Mouse (Mus musculus): Measurements from ENCODE around the gene Hao1. TPM values are rescaled to one million over a fixed set of nuclear protein-coding genes. Genes with fewer than 3 reads are reported as not detected.
A peak's percentile ranks its signal among the peaks of the same experiment; 100 is the strongest.

Hao1 gene
- polyA plus RNA-seq, 1 experiment from 2014 or later = not detected

DNA sequence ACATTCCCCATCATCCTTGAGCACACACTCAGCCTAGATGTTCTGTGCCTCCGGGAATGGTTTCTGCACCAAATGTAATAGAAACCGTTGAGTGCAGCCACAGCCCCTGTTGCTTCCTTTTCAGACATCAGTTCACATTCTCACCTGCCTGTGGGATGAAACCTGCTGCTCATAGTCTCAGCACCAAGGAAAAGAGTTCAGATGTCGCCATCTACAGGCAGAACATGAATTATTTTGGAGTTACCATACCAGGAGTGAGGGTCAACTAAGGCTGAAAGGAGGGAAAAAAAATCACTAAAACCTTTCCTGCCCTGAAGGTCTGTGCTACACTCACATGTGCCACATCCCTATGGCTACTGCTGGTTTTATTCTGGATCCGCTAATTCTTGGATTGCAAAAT lies 71.5 kb downstream of the Hao1 start:
- Histone ChIP-seq H3K27me3 (replicated peaks; ENCODE audit: control insufficient read depth, insufficient read depth, low read length) (no peaks in the 10 kb centered on the region), H3K9ac (ENCODE audit: low read depth, low read length) (no peak overlapping the region), H3K36me3 (ENCODE audit: control insufficient read depth, insufficient read depth, low read length) (no peaks in the 10 kb centered on the region), H3K27ac (ENCODE audit: low read length) (no peak overlapping the region), H3K9me3 (ENCODE audit: control insufficient read depth, low read length) (no peaks in the 10 kb centered on the region), H3K4me1 (ENCODE audit: control insufficient read depth, insufficient read depth, low read length) (no peaks in the 10 kb centered on the region), H3K4me2 (ENCODE audit: low read depth, low read length) (no peak overlapping the region), H3K4me3 (ENCODE audit: low read length) (no peak overlapping the region)
- 40% methylated on average over 4 of the region's 4 CpGs for WGBS
- ATAC-seq = no peak; the same call in 1 of the 2 replicates

DNA sequence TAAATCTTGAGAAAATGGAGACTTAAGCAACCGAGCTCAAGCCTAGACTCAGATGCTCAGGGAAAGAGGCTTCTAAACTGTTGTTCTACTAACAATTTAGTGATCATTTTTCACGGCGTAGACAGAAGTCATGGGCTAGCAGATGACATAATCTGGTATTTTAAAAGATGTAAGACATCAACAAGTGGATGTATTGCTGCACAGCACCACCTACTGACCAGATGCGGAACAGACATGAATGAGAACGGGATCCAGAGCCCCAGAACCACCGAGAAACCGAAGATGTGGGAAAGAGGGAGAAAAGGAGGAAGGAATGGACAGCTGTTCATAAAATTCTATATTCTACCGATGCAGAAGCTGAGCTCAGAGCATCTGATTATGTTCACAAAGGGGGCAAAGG lies 72.4 kb downstream of the Hao1 start:
- Histone ChIP-seq H3K4me2 (ENCODE audit: low read depth, low read length) (no peak overlapping the region), H3K27me3 (replicated peaks; ENCODE audit: control insufficient read depth, insufficient read depth, low read length) (no peaks in the 10 kb centered on the region), H3K4me3 (ENCODE audit: low read length) (no peak overlapping the region), H3K9ac (ENCODE audit: low read depth, low read length) (no peak overlapping the region), H3K36me3 (ENCODE audit: control insufficient read depth, insufficient read depth, low read length) (no peaks in the 10 kb centered on the region), H3K9me3 (ENCODE audit: control insufficient read depth, low read length) (no peaks in the 10 kb centered on the region), H3K4me1 (ENCODE audit: control insufficient read depth, insufficient read depth, low read length) (no peaks in the 10 kb centered on the region), H3K27ac (ENCODE audit: low read length) (no peak overlapping the region)
- 8% methylated on average over 8 of the region's 8 CpGs for WGBS
- ATAC-seq = peak; percentile 64

DNA sequence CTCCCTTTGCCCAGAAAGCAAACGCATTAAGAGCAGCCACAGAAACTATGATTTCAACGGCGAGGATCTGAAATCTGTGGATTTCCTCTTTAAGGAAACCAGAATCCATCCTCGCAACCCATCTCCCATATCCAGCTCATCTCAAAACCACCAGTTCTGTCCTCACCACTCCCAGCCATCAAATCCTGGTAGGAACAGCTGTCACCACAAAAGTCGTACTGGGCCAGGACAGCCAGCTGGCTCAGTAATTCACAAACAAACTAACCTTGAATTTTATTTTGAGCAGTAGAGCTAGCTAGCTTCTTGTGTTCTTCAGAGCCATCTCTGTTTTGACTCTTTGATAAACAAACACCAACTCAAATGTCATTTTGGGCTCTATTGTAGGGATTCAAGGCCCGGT lies 73.0 kb downstream of the Hao1 start:
- no peak overlapping the region for H3K4me3 ChIP-seq (ENCODE audit: low read length)
- H3K4me2 ChIP-seq (ENCODE audit: low read depth, low read length) = no peak overlapping the region
- WGBS = 90% methylated on average over 6 of the region's 6 CpGs
- H3K27ac ChIP-seq (ENCODE audit: low read length) = no peak overlapping the region
- no peaks in the 10 kb centered on the region for H3K9me3 ChIP-seq (ENCODE audit: control insufficient read depth, low read length)
- no peaks in the 10 kb centered on the region for H3K36me3 ChIP-seq (ENCODE audit: control insufficient read depth, insufficient read depth, low read length)
- H3K4me1 ChIP-seq (ENCODE audit: control insufficient read depth, insufficient read depth, low read length) = no peaks in the 10 kb centered on the region
- no peaks in the 10 kb centered on the region for H3K27me3 ChIP-seq (replicated peaks; ENCODE audit: control insufficient read depth, insufficient read depth, low read length)
- ATAC-seq = no peak
- H3K9ac ChIP-seq (ENCODE audit: low read depth, low read length) = no peak overlapping the region

DNA sequence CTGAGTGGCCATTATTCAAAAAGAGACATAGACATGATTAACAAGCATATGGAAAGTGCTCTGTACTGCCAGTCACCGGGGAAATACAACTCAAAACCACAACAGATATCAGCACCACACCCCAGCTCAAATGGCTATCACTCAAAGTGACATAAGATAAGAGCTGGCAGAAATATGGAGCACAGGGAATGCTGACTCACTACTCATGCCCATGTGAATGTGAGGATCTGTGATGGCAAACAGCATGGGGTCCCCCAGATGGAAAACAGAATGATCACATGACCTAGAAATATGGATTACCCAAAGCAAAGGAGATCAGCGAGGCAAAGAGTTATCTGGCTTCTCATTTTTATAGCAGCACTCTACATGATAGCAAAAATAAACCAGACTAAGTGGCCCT lies 89.0 kb downstream of the Hao1 start:
- 54% methylated on average over 2 of the region's 2 CpGs for WGBS
- no peaks in the 10 kb centered on the region for H3K4me1 ChIP-seq (ENCODE audit: control insufficient read depth, insufficient read depth, low read length)
- H3K36me3 ChIP-seq (ENCODE audit: control insufficient read depth, insufficient read depth, low read length) = no peaks in the 10 kb centered on the region
- H3K9me3 ChIP-seq (ENCODE audit: control insufficient read depth, low read length) = no peaks in the 10 kb centered on the region
- no peak overlapping the region for H3K4me2 ChIP-seq (ENCODE audit: low read depth, low read length)
- no peak overlapping the region for H3K4me3 ChIP-seq (ENCODE audit: low read length)
- H3K27me3 ChIP-seq (replicated peaks; ENCODE audit: control insufficient read depth, insufficient read depth, low read length) = no peaks in the 10 kb centered on the region
- ATAC-seq = peak; percentile 62; the same call in 1 of the 2 replicates
- H3K27ac ChIP-seq (ENCODE audit: low read length) = no peak overlapping the region
- no peak overlapping the region for H3K9ac ChIP-seq (ENCODE audit: low read depth, low read length)

DNA sequence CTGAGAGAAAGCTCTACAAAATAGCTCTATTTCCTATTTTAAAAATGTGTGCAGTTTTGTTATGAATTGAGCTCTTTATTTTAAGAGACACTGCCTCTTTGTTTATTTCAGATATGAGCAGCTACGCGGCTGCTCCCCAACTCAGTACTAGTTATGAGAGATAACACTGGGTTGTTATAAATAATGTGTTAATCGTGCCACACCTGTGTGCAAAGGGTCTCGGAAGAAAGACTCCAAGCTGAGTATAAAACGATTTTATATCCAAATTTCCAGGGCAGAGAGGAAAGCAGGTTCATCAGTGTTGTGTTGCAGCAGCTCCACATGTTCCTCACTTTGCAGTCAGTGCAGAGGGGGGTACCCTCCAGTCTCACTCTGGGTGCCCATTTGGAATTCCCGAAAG lies 91.8 kb downstream of the Hao1 start:
- ATAC-seq = no peak
- WGBS = 56% methylated on average over 6 of the region's 6 CpGs

DNA sequence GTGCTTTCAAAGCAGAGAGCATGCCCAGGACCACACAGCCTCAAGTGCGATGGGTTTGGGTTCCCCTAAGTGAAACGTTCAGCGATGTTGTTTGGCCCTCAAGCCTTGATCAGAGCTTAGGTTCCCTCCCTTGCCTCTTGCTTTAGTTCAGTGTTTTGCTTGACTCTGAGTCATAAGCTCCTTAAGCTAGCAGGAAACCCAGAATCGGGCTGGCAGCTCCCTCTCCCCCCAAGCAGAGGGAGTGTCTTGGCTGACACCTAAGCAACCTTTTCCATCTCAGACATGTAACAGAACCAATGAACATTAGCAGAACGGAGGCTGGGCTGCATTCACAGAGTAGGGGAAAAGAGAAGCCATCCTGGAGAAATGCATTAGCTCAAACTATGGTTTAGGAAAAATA lies 93.3 kb downstream of the Hao1 start:
- no peaks in the 10 kb centered on the region for H3K36me3 ChIP-seq (ENCODE audit: control insufficient read depth, insufficient read depth, low read length)
- peaks cover 5% of the 10 kb centered on the region; the same call in 1 of the 2 replicates for H3K4me1 ChIP-seq (ENCODE audit: control insufficient read depth, insufficient read depth, low read length)
- H3K4me2 ChIP-seq (ENCODE audit: low read depth, low read length) = no peak overlapping the region
- H3K9me3 ChIP-seq (ENCODE audit: control insufficient read depth, low read length) = no peaks in the 10 kb centered on the region
- no peak overlapping the region for H3K4me3 ChIP-seq (ENCODE audit: low read length)
- H3K27ac ChIP-seq (ENCODE audit: low read length) = no peak overlapping the region
- no peak overlapping the region for H3K9ac ChIP-seq (ENCODE audit: low read depth, low read length)
- no peak for ATAC-seq
- no peaks in the 10 kb centered on the region for H3K27me3 ChIP-seq (replicated peaks; ENCODE audit: control insufficient read depth, insufficient read depth, low read length)
- WGBS = 60% methylated on average over 5 of the region's 5 CpGs

More for the DNA sequence above, 91.8 kb downstream of the Hao1 start:
- Histone ChIP-seq H3K27me3 (replicated peaks; ENCODE audit: control insufficient read depth, insufficient read depth, low read length) (no peaks in the 10 kb centered on the region), H3K4me2 (ENCODE audit: low read depth, low read length) (no peak overlapping the region), H3K4me1 (ENCODE audit: control insufficient read depth, insufficient read depth, low read length) (no peaks in the 10 kb centered on the region), H3K27ac (ENCODE audit: low read length) (no peak overlapping the region), H3K9ac (ENCODE audit: low read depth, low read length) (no peak overlapping the region), H3K9me3 (ENCODE audit: control insufficient read depth, low read length) (no peaks in the 10 kb centered on the region), H3K4me3 (ENCODE audit: low read length) (no peak overlapping the region), H3K36me3 (ENCODE audit: control insufficient read depth, insufficient read depth, low read length) (no peaks in the 10 kb centered on the region)

DNA sequence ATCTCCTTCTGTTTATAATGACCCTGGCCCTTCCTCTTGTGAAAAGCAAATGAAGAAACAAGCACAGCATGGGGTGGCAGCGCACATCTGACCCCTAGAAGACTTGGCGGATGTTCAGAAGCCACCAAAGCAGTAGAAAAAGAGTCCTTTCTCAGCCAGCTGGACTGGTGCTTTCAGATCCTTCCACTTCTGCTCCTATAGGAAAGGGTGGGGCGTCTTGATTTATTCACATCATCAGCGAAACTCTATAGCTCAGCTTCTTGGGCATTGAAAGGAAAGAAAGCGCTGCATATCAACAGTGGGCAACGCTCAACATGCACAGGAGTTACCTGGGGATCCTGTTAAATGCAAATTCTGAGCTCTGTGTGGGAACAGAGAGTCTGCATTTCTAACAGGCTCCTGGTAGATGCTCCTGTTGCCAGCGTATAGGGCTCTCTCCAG lies 98.1 kb downstream of the Hao1 start:
- H3K27me3 ChIP-seq (replicated peaks; ENCODE audit: control insufficient read depth, insufficient read depth, low read length) = no peaks in the 10 kb centered on the region
- H3K4me1 ChIP-seq (ENCODE audit: control insufficient read depth, insufficient read depth, low read length) = peaks cover 5% of the 10 kb centered on the region; the same call in 1 of the 2 replicates
- H3K27ac ChIP-seq (ENCODE audit: low read length) = no peak overlapping the region
- 24% methylated on average over 7 of the region's 7 CpGs for WGBS
- no peak overlapping the region for H3K4me3 ChIP-seq (ENCODE audit: low read length)
- no peak overlapping the region for H3K4me2 ChIP-seq (ENCODE audit: low read depth, low read length)
- no peak overlapping the region for H3K9ac ChIP-seq (ENCODE audit: low read depth, low read length)
- no peak for ATAC-seq
- no peaks in the 10 kb centered on the region for H3K9me3 ChIP-seq (ENCODE audit: control insufficient read depth, low read length)
- H3K36me3 ChIP-seq (ENCODE audit: control insufficient read depth, insufficient read depth, low read length) = no peaks in the 10 kb centered on the region

DNA sequence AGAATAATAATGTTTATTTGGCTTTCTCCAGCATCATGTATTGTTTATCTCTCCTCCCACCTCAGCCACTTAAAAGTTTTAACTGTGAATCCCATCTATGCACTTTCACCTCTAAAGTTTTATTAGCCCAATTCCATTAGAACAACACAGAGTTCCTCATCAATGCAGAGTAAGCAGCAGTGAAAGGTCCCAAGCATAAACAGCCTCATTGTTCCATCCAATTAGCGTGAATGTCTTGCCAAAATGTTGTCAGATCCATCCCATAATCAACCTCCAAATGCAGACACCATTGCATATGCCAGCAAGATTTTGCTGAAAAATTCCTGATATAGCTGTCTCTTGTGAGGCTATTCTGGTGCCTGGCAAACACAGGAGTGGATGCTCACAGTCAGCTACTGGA lies 101.4 kb downstream of the Hao1 start:
- Histone ChIP-seq H3K4me1 (ENCODE audit: control insufficient read depth, insufficient read depth, low read length) (peaks cover 5% of the 10 kb centered on the region; the same call in 1 of the 2 replicates), H3K9me3 (ENCODE audit: control insufficient read depth, low read length) (no peaks in the 10 kb centered on the region), H3K27ac (ENCODE audit: low read length) (no peak overlapping the region), H3K27me3 (replicated peaks; ENCODE audit: control insufficient read depth, insufficient read depth, low read length) (no peaks in the 10 kb centered on the region), H3K36me3 (ENCODE audit: control insufficient read depth, insufficient read depth, low read length) (no peaks in the 10 kb centered on the region), H3K9ac (ENCODE audit: low read depth, low read length) (no peak overlapping the region), H3K4me2 (ENCODE audit: low read depth, low read length) (no peak overlapping the region), H3K4me3 (ENCODE audit: low read length) (no peak overlapping the region)
- ATAC-seq = no peak
- WGBS = 79% methylated on average over 1 of the region's 1 CpGs

DNA sequence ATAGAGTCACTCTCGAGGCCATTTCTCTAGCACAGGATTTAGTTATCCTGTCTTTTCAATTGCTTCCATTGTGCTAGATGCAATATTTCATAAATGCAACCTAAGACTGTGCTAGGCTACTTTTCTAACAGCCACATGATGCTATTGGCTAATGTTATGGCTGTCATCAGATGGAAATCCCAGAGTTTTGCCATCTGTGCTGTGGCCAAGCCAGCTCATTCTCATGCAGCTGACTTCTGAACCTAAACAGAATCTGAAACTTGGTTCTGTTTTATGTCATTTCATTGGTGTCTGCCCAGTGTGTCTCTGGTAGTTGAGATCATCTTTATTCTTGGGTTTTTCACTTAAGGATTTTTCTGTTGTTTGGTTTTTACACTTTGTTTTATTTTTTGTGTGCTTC lies 103.2 kb downstream of the Hao1 start:
- no peak overlapping the region for H3K9ac ChIP-seq (ENCODE audit: low read depth, low read length)
- no peak overlapping the region for H3K4me2 ChIP-seq (ENCODE audit: low read depth, low read length)
- WGBS = 31% methylated on average over 1 of the region's 1 CpGs
- no peak overlapping the region for H3K4me3 ChIP-seq (ENCODE audit: low read length)
- no peaks in the 10 kb centered on the region for H3K9me3 ChIP-seq (ENCODE audit: control insufficient read depth, low read length)
- no peaks in the 10 kb centered on the region for H3K27me3 ChIP-seq (replicated peaks; ENCODE audit: control insufficient read depth, insufficient read depth, low read length)
- no peak for ATAC-seq
- H3K36me3 ChIP-seq (ENCODE audit: control insufficient read depth, insufficient read depth, low read length) = no peaks in the 10 kb centered on the region
- no peak overlapping the region for H3K27ac ChIP-seq (ENCODE audit: low read length)
- 0 out of 2 replicates have a peak, but pooled peaks cover 1% of the 10 kb centered on the region for H3K4me1 ChIP-seq (ENCODE audit: control insufficient read depth, insufficient read depth, low read length)
